9 mouse cellular contexts compared by ENCODE assay signal in the genomic region with DNA sequence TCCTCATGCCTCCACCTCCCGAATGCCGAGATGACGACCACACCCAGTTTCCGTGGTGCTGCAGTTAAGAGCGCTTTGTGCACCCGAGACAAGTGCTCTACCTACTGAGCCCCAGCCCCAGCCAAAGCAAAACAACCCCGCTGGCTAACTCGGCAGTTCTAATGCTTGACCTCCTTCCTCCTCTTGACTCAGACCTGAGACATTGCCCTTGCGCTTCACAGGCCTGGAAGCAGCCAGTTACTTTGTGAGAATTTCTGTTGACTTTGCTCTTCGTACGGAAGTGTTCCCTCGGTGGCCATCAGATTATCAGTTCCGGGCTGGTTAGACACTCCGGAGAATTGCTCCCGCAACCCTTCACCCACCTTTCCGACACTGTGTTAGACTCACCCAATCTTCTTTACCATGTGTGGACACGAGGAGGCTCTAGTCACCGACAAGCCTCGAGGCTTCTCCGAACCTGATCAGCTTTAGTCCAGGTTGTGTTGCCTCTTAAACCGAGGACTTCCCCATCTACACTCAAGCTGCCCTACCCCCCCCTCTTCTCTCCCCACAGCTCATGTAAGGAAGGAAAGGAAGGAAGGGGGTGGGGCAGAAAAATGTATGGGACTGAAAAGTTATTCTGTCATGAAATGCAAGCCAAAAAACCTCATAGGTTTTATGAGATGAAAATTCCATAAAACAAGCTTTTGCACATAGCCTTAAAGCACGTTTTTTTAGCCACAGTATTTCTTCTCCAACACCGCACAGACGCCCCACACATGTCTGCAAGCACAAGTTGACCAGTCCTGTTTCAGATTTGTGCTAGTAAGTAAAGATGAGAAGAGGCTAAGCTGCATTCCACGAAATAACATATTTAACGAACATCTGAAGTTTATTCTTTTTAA. TPM values are rescaled to one million over a fixed set of nuclear protein-coding genes. Genes with fewer than 3 reads are reported as not detected.
A peak's percentile ranks its signal among the peaks of the same experiment; 100 is the strongest.
DNase-seq lines count a peak whose midpoint lies in the region; ATAC-seq lines count a peak whose summit lies in the region.
"Had no signal": no experiment of that assay in that cellular context is flagged by ENCODE, and none has a peak within 500 bp of the region (broad histone marks: within the 10 kb centered on the region; RNA-seq: fewer than 3 reads in every experiment).

No protein-coding gene starts in this region.

- DNase-seq in heart, adult 11 months: peak; percentile 93
- DNase-seq in heart, adult 8-10 months (ENCODE audit: low spot score): no peak
- peak; percentile 43 to 64 for DNase-seq in lung, postnatal 4 days
- peak; percentile 64 to 67 for DNase-seq in thymus, postnatal 36 days
- no peak for DNase-seq in urinary bladder, postnatal 25 days (ENCODE audit: low spot score)
- no peak for DNase-seq in cerebellum, adult 11-12 months

- ATAC-seq in common myeloid progenitor, adult 5-6 weeks (replicated peaks; ENCODE audit: low read depth, poor library complexity, severe bottlenecking): peak; percentile 69
- peak; percentile 60 for ATAC-seq in inflammation-experienced regulatory T-cells, adult 6 months
- ATAC-seq: Patski had no signal

RNA-seq across cellular contexts. Expression of gene Wipf1, which starts 44.1 kb away (rescaled TPM):
- 10 to 100 TPM; 11.5 to 14.6 (median 13.3) TPM for total RNA-seq in heart, adult 8-10 months (2022)
- total RNA-seq in common myeloid progenitor, adult 5-6 weeks (2017): 13.2 and 22.9 TPM in 2 replicates
- polyA plus RNA-seq in inflammation-experienced regulatory T-cells, adult 6 months (2017; shearing (Covaris generic)): 100 to 1,000 TPM in 1 of 3 experiments, 10 to 100 TPM in 2; 61.5 to 101 (median 68.3) TPM

Comparison
In these comparisons a context has a peak if more than half of its experiments do, and no peak if none do; other contexts are left out.
1. DNase-seq: peak in heart, adult 11 months (single experiment), lung, postnatal 4 days (2 of 2) and thymus, postnatal 36 days (2 of 2); none in heart, adult 8-10 months (single experiment), urinary bladder, postnatal 25 days (single experiment) and cerebellum, adult 11-12 months (single experiment).